Mouse (Mus musculus) stomach, postnatal 0 days (tissue): Measurements from ENCODE around the gene Lgr4. TPM values are rescaled to one million over a fixed set of nuclear protein-coding genes. Genes with fewer than 3 reads are reported as not detected.
"Not testable (repeated sequence)": the region's sequence is repeated elsewhere in the genome, so short reads cannot be mapped to it uniquely, and the experiment has no call there.

ENCODE experiments used
- ATAC-seq: fragments of 200-750 bp; cut with Nextera tagmentation; 2 replicates; pipeline ENCODE4 v1.8.0; 2017; ENCODE audit not compliant: low FRiP score, low TSS enrichment
- DNase-seq: peaks from one replicate; pipeline ENCODE4 v3.0.0-alpha.2; 2016; ENCODE audit warnings: low spot score
- H3K27ac ChIP-seq: fragments of 300-500 bp; sonication (generic); replicated peaks from 2 replicates; pipeline ENCODE4 v1.5.1; 2014; ENCODE audit warnings: mild to moderate bottlenecking, control low read depth
- H3K27me3 ChIP-seq: fragments of 300-500 bp; sonication (generic); 2 replicates; pipeline ENCODE4 v1.6.1; 2014; ENCODE audit warnings: low read length; ENCODE audit not compliant: control insufficient read depth, insufficient read depth
- H3K36me3 ChIP-seq: fragments of 300-500 bp; sonication (generic); 2 replicates; pipeline ENCODE4 v1.6.1; 2014; ENCODE audit warnings: low read length, mixed read lengths; ENCODE audit not compliant: control insufficient read depth, insufficient read depth
- H3K4me1 ChIP-seq: fragments of 300-500 bp; sonication (generic); replicated peaks from 2 replicates; pipeline ENCODE4 v1.6.1; 2014; ENCODE audit warnings: antibody characterized with exemption; ENCODE audit not compliant: control insufficient read depth, insufficient read depth
- H3K4me2 ChIP-seq: fragments of 300-500 bp; sonication (generic); replicated peaks from 2 replicates; pipeline ENCODE4 v1.6.1; 2014; ENCODE audit warnings: low read depth, mild to moderate bottlenecking, control low read depth, moderate library complexity
- H3K4me3 ChIP-seq: fragments of 300-500 bp; sonication (generic); 2 replicates; pipeline ENCODE4 v1.5.1; 2014; ENCODE audit warnings: low read depth, low read length, control low read depth
- H3K9ac ChIP-seq: fragments of 300-500 bp; sonication (generic); 2 replicates; pipeline ENCODE4 v1.6.1; 2014; ENCODE audit warnings: mild to moderate bottlenecking, low read length, control low read depth, mixed read lengths
- H3K9me3 ChIP-seq: fragments of 300-500 bp; sonication (generic); 2 replicates; pipeline ENCODE4 v1.6.1; 2016; ENCODE audit warnings: low read length; ENCODE audit not compliant: control insufficient read depth
- CTCF ChIP-seq: IDR thresholded peaks from 2 replicates; pipeline ENCODE4 v1.5.1; 2016; ENCODE audit warnings: antibody characterized with exemption, low read depth, mild to moderate bottlenecking, moderate library complexity
- EP300 ChIP-seq: optimal IDR thresholded peaks from 2 replicates; pipeline ENCODE3; 2016; ENCODE audit warnings: antibody characterized with exemption
- WGBS: fragments of 180-500 bp; shearing (Covaris S2); extraction: QIAGEN DNeasy Blood & Tissue Kit; methylation state at CpG from one replicate; pipeline ENCODE4 v1.1.7; 2014; 5-methylcytosine and 5-hydroxymethylcytosine counted together
- polyA plus RNA-seq: library from polyadenylated mRNA; unstranded; fragments of >200 nt; fragmentation: Nextera tagmentation; extraction: Ambion mirVana; gene quantifications from 2 replicates; pipeline ENCODE4 v1.2.1, GENCODE M21; 2015

The Lgr4 gene
- polyA plus RNA-seq: 15.0 and 16.0 TPM in 2 replicates

GRCm38 (mm10) chr2:109917496-109918413 is at the start of gene Lgr4:
Lgr4 (plus strand) TSS chr2:109917647.
- Histone ChIP-seq H3K27me3 (no peaks in the 10 kb centered on the region), H3K4me1 (no peaks in the 10 kb centered on the region), H3K36me3 (no peaks in the 10 kb centered on the region), H3K4me3 (peak within 1 kb of the TSS; percentile 89), H3K9me3 (no peaks in the 10 kb centered on the region), H3K9ac (peak within 1 kb of the TSS; percentile 89), H3K4me2 (peak within 1 kb of the TSS; percentile 80), H3K27ac (peak within 1 kb of the TSS; percentile 98)
- DNase-seq (peak; percentile 97), ATAC-seq (peak; percentile 99)
- TF ChIP-seq EP300 (no peak), CTCF (peak; percentile 44)
- under 1% methylated on average over 91 of the region's 111 CpGs for WGBS

- not testable (repeated sequence) for H3K4me1 ChIP-seq, H3K4me2 ChIP-seq, H3K27me3 ChIP-seq, H3K27ac ChIP-seq, H3K9ac ChIP-seq, H3K9me3 ChIP-seq, H3K4me3 ChIP-seq, H3K36me3 ChIP-seq, DNase-seq
- 83% methylated on average over 4 of the region's 4 CpGs for WGBS
- ATAC-seq: peak; percentile 74; the same call in 1 of the 2 replicates
Measured at GRCm38 (mm10) chr2:109879429-109879828, 38.0 kb upstream of the Lgr4 start.

- no peak for TF ChIP-seq EP300
- TF ChIP-seq CTCF: no peak
- Histone ChIP-seq H3K4me3 (no peak overlapping the region), H3K27ac (no peak overlapping the region), H3K27me3 (no peaks in the 10 kb centered on the region), H3K4me1 (no peaks in the 10 kb centered on the region), H3K9me3 (no peaks in the 10 kb centered on the region), H3K9ac (no peak overlapping the region), H3K4me2 (no peak overlapping the region), H3K36me3 (no peaks in the 10 kb centered on the region)
- WGBS: 29% methylated on average over 2 of the region's 2 CpGs
- no peak for ATAC-seq
- no peak for DNase-seq
Measured at GRCm38 (mm10) chr2:109881111-109881510, 36.3 kb upstream of the Lgr4 start.

GRCm38 (mm10) chr2:109881625-109882024 is 35.8 kb upstream of the Lgr4 start:
- TF ChIP-seq CTCF: no peak
- TF ChIP-seq EP300: no peak
- Histone ChIP-seq H3K36me3 (no peaks in the 10 kb centered on the region), H3K4me2 (no peak overlapping the region), H3K27me3 (no peaks in the 10 kb centered on the region), H3K9me3 (no peaks in the 10 kb centered on the region), H3K9ac (no peak overlapping the region), H3K4me3 (no peak overlapping the region), H3K4me1 (no peaks in the 10 kb centered on the region), H3K27ac (no peak overlapping the region)
- 41% methylated on average over 1 of the region's 1 CpGs for WGBS
- DNase-seq (no peak), ATAC-seq (no peak)

GRCm38 (mm10) chr2:109884106-109884505 is 33.3 kb upstream of the Lgr4 start:
- Histone ChIP-seq H3K4me2 (no peak overlapping the region), H3K4me3 (no peak overlapping the region), H3K36me3 (no peaks in the 10 kb centered on the region), H3K9ac (no peak overlapping the region), H3K27me3 (no peaks in the 10 kb centered on the region), H3K9me3 (no peaks in the 10 kb centered on the region), H3K27ac (no peak overlapping the region), H3K4me1 (no peaks in the 10 kb centered on the region)
- 66% methylated on average over 4 of the region's 4 CpGs for WGBS
- ATAC-seq (no peak), DNase-seq (no peak)
- TF ChIP-seq EP300 (no peak), CTCF (no peak)

- Histone ChIP-seq H3K4me2 (no peak overlapping the region), H3K9me3 (no peaks in the 10 kb centered on the region), H3K4me3 (no peak overlapping the region), H3K36me3 (no peaks in the 10 kb centered on the region), H3K27me3 (no peaks in the 10 kb centered on the region), H3K27ac (no peak overlapping the region), H3K4me1 (no peaks in the 10 kb centered on the region), H3K9ac (no peak overlapping the region)
- ATAC-seq: no peak
- WGBS: 53% methylated on average over 4 of the region's 4 CpGs
- no peak for TF ChIP-seq CTCF
- TF ChIP-seq EP300: no peak
- no peak for DNase-seq
Measured at GRCm38 (mm10) chr2:109884507-109884906, 32.9 kb upstream of the Lgr4 start.
